Mouse (Mus musculus): Measurements from ENCODE around the gene Gm47995. TPM values are rescaled to one million over a fixed set of nuclear protein-coding genes. Genes with fewer than 3 reads are reported as not detected.
"Not testable (repeated sequence)": the region's sequence is repeated elsewhere in the genome, so short reads cannot be mapped to it uniquely, and the experiment has no call there.

The Gm47995 gene
- not detected in 2 replicates for total RNA-seq (2015)
- total RNA-seq (2017) = 1.1 and 1.6 TPM in 2 replicates

DNA sequence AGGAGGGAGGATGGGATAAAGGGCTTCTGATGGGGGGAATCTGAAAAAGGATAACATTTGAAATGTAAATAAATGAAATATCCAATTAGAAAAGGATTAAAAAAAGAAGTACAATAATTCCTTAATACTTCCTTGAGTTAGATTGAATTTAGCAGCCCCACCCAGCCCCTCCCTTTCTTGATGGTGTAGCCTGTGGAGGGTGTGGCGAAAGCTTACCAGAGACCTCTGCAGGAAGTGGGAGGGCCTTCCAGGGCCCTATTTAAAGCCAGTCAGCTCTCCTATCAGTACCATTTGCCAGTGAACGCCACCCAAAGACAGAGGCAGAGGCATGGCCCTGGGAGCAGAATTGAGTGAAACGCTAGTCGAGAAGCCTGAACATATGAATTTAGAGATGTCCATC lies at the start of gene Gm47995:
Gene Gm47995, plus strand, starts transcription at position 329 of the 400 bp plus-strand sequence.
- not testable (repeated sequence) for ATAC-seq (ENCODE audit: poor library complexity, severe bottlenecking)

DNA sequence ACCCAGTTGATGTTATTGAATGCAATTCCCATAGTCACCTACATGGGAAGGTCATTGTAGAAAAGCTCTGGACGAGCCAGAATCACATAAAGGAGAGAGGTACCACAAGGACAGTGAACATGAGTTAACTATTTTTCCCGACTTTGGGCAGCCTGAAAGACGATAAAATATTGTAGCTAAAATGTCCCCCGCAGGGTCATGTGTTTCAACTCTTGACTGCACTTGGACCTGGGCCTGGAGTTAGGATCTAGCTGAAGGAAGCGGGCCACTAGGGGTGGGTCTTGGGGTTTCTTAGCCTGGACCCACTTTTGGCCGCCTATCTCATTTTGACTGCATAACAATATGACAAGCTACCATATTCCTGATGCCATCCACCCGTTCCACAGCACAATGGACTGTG lies 48.0 kb upstream of the Gm47995 start:
- no peak for ATAC-seq (ENCODE audit: poor library complexity, severe bottlenecking)

DNA sequence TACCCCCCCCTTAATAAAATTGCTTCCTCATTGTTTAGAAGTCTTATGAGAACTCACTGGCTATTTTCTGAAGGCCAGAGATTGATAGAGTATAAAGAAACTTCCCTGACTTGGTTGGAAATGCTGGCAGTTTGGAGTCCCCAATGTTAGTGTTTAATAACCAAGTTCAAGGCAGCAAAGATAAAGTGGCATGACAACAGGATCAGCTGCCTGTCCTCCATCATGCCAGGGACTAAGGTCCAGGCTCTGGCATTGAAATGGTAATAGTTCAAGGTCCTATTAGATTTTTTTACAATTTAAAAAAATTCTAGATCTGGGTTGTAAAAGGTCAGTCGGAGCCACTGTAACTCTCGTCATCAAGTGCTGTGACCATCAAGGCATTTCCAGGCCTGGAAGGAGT lies 47.2 kb upstream of the Gm47995 start:
- ATAC-seq (ENCODE audit: poor library complexity, severe bottlenecking) = no peak

DNA sequence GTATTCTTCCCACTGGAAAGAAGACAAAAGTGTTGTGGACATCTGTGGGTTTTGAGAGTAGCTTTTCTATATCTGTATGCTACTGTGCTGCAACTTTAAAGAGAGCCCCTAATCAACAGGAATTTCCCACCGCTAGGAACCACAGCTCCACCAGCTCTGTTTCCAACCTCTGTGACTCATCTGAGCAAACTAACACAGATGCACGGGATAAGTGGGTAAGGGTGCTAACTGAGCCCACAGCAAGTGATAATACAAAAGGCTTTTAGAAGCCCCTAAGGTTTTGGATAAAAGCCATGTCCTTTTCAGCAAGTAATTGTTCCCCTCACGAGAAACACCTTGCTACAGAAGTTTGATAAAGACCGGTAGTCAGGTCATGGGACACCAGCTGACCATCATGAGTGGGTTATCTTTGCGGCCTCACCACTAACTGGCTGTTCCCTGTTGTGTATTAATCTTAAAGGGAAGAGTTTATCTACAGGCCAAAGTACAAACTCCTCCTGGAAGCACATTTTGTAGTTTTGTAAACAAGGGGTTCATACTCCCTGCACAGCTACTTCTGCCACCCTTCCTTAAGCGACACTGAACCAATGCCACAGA lies 45.1 kb upstream of the Gm47995 start:
- ATAC-seq (ENCODE audit: poor library complexity, severe bottlenecking) = no peak

DNA sequence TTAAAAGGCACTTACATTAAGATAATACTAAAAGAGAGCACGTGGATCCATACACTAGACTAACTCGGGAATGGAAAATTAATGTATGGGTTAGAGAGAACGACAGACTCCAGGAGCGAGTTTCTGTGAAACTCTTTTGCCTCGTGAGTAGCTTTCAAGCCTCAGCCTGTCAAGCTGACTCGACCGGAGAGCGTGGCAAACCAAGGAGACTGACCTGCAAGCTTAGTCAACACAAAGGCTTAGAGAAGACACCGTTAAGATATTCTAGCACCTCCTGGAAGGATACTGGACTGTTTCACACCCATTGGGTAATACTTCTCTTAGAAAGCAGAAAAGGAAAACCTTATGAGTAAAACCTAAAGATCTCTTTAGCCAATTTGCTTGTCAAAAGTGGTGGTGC lies 44.1 kb upstream of the Gm47995 start:
- ATAC-seq (ENCODE audit: poor library complexity, severe bottlenecking) = not testable (repeated sequence)

DNA sequence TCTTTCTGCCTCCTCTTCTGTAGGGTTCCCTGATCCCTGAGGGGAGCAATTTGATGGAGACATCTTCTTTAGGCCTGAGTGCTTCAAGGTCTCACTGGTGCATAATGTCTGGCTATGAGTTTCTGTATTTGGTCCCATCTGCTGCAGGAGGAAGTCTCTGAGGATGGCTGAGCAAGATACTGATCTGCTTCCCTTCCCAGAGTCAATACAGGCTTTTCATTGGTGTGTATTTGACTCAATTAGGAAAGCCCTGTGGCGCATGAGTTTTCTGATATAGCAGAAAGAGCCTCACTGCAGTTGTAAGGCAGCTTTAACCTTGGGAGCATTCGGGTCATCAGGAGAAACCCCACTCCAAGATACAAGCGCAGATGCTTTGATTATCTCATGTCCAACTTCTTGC lies 42.1 kb upstream of the Gm47995 start:
- no peak for ATAC-seq (ENCODE audit: poor library complexity, severe bottlenecking)

DNA sequence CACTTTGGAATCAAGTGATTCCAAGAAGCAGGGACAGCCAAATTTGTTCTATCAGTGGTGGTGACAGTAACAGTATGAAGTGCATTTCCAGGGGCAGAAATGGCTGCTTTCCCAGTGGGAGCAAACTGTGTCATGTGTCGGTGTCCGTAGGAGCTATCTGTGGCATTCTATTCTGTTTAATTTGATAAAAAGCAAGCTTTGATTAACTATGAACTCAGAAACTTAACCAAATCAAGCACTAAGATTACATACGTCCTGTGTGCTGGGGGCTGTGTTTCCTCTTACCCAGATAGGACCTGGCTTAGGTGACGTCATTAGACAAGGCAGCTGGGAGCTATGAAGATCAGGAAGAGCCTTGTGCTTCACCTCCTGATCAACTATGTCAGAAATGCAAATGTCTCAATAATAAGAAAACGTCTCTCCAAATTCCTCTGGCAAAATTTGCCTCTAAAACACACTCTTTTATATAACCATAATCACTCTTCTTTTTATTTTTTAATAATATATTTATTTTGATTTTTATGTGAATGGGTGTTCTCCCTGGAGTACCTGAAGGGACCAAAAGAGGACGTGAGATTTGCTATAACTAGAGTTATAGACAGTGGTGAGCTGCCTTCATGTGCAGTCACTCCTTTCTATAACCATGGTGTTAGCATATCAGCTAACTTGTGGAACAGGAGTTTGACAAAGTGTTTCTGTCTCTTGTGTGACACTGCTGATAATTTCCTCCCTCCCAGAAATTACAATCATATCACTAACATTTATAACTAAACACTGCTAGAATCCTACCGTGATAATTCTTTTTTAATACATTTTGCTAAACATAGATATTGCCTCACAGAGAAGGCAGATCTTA lies 41.2 kb upstream of the Gm47995 start:
- ATAC-seq (ENCODE audit: poor library complexity, severe bottlenecking) = no peak

DNA sequence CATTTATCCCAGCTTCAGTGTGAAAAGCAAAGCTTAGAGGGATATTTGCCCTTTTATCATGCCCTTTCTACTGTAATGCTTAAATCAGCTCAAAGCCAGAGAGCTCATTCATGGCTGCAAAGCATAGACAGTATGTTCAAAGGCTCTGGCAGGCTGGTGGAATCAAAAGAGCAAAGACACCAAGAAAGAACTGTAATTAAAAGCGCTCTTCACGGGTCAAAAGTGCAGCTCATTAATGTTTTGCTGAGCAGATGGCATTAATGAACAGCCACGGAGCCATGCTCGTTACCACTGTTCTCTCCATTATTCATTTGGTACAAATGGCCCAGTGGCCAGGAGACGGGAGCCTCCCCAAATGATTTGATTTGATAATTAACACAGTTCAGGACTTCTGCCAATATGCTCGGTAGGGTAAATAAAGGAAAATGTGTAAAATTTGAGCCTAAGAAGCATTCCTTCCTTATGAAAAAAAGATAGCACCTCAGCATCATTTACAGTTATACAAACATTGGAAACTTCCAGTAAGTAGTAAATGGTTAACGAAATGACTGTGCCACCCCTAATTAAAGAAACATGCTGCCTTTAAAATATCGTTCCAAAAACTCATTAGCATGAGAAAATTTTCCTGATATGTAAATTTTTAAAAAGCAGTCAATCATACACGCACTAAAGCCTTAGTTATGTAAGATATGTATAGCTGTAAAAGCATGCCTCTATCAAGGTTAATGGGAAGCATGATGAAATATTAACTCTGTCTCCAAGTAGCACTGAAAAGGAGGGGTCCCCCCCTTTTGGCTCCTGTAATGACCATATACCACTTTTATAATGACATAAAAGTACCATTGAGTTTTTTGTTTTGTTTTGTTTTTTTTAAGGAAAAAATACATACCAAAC lies 40.0 kb upstream of the Gm47995 start:
- no peak for ATAC-seq (ENCODE audit: poor library complexity, severe bottlenecking)

DNA sequence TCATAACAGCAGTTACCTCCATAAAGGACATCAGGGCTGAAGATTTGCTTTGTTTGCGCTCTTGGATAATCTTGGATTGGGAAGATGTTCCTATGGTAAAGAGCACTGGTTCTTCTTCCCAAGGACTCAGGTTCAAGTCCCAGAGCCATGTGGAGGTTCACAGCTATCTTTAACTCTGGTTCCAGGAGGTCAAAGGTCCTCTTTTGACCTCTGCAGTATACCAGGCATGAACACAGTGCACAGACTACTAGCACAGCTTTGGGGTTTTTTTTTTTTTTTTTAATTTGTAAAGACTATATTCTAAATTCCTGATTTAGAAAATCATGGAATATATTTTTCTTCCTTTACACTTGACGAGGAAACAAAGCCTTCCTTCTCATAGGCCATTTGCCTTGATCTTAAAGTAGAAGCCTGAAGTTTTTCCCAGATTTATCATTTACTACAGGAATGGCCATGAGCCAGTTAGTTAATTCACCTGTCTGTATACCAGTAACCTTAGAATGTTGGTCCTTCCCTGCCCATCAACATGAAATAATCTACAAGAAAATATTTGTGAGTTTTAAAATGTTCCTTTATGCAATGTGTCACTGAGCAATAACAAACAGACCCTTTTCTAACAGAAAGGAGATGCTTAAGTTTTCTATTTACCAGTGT lies 39.3 kb upstream of the Gm47995 start:
- ATAC-seq (ENCODE audit: poor library complexity, severe bottlenecking) = no peak

DNA sequence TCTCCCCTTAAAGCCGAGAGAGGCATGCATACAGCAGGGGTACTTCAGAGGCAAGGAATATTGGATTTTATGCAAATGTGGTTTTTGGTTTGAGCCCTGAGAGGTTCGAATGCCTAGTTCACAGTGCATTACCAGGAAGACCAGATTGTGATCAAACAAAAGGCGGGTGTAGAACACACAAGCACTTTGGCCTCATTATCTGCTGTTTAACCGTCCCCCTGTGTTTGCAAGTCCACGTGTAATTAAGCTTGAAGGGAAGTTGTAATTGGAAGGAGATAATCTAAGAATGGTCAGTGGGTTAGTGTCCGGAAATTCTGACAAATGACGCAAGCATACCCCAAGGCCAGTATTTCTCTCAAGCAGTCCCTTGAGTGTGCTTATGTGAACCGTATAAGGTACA lies 32.2 kb upstream of the Gm47995 start:
- peak; percentile 47 for ATAC-seq (ENCODE audit: poor library complexity, severe bottlenecking)

DNA sequence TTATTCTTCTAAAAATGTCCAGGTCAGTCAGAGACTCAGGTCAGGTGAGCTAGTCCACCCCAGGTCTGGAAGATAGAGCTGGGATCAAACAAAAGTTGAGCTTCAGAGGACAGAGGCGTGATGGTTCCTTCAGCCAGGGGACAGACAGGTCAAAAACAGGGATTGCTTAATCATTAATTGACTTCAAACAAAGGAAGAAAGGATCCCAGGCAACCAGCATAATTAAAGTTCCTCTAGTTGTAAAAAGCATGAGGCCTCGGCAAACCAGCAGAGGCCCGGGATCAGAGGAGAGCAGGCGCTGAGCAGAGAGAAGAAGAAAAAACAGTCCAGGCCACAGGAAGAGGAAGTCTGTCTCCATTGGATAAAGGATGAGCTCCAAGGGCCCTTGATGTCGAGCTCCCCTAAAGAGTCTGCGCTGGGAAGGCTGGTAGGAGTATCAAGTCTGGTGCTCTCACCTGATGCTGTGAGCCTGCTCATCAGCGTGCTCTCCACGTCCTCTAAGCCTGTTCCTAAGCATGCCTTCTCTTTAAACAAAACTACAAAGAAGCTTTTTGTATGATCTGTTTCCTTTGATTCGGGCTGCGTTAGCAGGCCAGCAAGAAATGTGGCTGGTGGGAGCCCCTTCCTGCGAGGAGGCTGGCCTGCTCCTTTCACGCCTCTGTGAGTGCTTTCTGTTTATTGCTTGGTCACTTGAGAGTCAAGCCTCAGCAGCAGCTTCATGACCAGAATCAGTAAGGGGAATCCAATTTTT lies 30.8 kb upstream of the Gm47995 start:
- no peak for ATAC-seq (ENCODE audit: poor library complexity, severe bottlenecking)

DNA sequence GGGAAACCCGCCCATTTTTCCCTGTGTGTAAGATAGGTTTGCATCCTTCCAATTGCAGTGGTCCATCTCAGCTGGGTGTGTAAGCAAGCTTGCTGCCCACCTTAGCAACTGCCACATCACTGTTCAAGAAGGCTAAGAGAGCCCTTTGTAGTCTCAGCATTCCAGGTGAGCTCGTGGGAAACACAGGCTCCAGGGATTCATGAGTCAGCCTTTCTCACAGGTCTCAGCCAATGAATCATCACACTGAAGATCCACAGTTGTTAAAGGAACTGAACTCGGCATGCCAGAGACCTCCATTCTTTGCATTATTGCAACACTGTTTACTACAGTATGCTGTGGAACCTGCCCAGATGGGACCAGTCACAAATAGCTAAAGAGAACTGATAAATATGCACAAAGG lies 29.6 kb upstream of the Gm47995 start:
- ATAC-seq (ENCODE audit: poor library complexity, severe bottlenecking) = no peak

DNA sequence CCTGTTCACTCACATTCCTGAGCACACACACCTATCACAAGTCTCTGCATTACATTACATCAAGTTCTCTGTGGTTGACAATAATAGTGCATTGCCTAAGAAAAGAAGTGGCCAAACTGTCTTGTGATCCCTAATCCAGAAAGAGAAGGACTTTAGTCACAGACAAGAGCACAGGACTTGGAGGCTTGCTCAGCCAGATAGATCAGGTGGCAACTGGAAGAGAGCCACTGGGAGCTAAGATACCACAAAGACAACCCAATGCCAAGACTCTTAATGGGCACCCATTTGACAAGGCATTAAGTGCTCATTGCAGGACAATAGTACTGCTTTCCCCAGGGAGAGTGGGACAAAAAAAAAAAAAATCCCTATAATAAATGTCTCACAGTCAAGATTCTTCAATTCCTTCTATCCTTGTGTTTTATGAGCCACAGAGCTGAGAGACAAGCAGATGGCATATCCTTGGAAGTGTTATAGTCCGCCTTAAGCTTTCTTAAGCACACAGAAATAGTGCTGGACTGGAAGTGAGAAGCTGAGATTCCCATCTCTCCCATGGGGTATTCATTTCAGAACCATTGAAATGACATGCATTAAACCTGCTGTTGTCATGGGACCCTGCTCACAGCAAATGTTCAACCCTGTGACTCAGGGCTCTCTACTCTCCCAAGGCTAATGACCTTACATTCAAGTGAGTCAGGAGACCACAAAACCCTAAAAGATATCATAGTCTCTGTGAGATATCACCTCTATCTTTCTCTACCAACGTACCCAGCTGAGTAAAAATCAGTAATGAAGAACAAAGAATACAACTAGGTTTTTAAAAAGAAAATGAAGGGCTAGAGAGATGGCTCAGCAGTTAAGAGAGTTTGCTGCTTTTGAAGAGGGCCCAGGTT lies 26.4 kb upstream of the Gm47995 start:
- no peak for ATAC-seq (ENCODE audit: poor library complexity, severe bottlenecking)

DNA sequence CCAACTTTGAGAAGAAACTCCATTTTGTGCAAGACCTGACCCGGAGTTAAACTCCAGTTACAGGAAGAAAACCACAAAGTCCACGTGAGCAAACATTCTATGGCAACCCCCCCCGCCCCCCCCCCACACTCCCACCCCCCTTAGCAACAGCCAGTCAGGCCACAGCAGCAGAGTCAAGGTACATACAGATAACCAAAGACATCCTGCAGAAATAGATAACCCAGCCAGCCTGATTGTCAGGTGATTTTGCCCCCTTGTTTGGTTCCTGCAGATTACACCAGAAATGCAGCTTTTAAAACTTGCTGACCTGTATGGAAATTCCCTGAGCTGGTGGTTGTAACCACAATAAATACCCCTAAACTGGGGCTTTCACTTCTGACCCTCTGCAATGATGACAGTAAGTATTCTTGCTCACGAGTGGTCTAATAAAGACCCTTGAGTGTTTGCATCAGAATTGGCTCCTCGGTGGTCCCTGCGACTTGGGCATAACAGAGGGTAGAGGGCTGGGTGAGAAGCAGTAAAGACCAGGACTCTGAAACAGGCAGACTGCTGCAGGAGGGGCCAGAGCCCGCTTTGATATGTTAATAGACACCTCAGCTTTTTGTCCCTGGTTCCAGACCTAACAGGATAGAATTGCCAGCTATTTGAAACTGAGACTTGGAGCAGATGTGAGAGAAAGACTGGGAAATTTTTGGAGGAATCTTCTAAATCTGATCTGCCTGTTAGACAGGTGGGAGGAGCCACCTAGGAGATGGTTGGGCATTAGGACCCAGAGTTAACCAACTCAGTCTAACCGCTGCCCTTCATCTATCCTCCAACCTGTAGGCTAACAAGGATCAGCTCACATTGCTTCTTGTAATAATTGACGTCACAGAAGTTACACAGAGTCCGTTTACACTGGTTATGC lies 21.0 kb upstream of the Gm47995 start:
- peak; percentile 89 for ATAC-seq (ENCODE audit: poor library complexity, severe bottlenecking)

DNA sequence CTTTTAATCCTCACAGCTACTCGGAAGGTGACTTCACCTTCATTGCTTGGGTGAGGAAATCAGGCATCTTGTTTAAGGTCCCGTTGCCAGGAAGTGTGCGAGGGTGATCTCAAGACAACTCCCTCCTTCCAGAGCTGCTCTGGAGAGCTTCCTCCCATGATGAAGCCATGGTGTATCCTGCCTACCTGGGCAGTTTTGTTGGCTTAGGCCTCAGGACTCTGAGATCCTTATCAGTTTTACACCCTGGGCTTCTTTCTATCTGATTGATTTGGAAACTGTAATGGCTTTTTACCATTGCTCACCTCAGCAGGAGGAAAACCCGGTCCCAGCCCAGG lies 20.3 kb upstream of the Gm47995 start:
- ATAC-seq (ENCODE audit: poor library complexity, severe bottlenecking) = no peak

DNA sequence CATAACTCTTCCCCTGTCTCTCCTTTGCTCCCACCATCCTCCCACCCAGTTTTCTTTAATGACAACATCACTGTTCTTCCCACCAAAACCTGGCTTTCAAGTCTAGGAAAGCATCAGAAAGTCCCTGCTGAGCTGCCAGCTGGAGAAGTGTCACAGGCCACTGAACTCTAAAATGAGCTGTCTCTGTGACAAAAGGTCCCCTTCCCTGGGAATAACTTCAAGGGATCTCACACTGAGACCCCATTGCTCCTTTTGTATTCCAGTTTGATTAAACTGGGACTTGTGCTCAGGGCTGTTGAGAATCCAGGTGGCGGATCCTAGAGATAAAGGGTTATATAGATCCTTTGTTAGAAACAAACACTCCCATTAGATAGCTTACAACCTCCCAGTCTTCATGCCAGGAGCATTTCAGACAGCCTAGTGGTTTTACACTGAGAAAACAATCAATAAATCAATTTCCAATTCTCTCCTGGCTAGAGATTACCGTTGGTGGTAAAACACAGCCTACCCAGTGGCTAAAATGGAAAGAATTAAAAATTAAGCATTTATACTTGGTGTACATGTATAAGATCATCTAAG lies 19.7 kb upstream of the Gm47995 start:
- ATAC-seq (ENCODE audit: poor library complexity, severe bottlenecking) = no peak

DNA sequence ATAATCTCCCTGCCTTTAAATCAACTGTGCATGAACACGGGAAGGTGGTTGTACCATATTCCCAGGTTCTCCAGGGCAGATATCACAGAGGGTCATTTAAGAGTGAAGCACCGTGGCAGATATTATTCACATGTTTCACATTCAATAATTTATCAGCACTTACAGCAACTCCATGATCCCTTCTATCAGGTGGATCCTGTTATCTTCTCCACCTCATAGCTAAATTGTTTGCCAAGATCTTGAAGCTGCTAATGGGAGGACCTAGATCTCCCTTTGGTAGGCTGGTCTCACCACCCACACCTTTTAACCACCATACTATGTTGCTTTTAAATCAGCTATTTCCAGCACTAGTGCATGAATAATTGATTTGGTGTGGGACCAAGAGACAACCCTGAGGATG lies 18.1 kb upstream of the Gm47995 start:
- ATAC-seq (ENCODE audit: poor library complexity, severe bottlenecking) = no peak

DNA sequence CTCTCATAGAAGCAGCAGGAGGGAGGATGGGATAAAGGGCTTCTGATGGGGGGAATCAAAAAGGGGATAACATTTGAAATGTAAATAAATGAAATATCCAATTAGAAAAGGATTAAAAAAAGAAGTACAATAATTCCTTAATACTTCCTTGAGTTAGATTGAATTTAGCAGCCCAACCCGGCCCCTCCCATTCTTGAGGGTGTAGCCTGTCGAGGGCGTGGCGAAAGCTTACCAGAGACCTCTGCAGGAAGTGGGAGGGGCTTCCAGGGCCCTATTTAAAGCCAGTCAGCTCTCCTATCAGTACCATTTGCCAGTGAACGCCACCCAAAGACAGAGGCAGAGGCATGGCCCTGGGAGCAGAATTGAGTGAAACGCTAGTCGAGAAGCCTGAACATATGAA lies 16.0 kb upstream of the Gm47995 start, which contains the start of gene Gm47985:
Gene Gm47985, plus strand, starts transcription at position 272 of the 400 bp plus-strand sequence.
- ATAC-seq (ENCODE audit: poor library complexity, severe bottlenecking) = 0 out of 2 replicates have a peak, but pooled peaks have one; percentile 38
